Mouse (Mus musculus) hindbrain, embryonic 16.5 days (tissue): Measurements from ENCODE around the gene Tgoln1. TPM values are rescaled to one million over a fixed set of nuclear protein-coding genes. Genes with fewer than 3 reads are reported as not detected.

ENCODE experiments used
- ATAC-seq: fragments of 200-750 bp; cut with Nextera tagmentation; 2 replicates; pipeline ENCODE4 v1.8.0; 2017; ENCODE audit warnings: moderate TSS enrichment, moderate library complexity
- H3K27ac ChIP-seq: fragments of 300-500 bp; sonication (generic); 2 replicates; pipeline ENCODE4 v1.5.1; 2014; ENCODE audit warnings: low read depth, mild to moderate bottlenecking, control low read depth, low read length, moderate library complexity
- H3K27me3 ChIP-seq: fragments of 300-500 bp; sonication (generic); replicated peaks from 2 replicates; pipeline ENCODE4 v1.6.1; 2014; ENCODE audit warnings: low read length; ENCODE audit not compliant: control insufficient read depth, insufficient read depth
- H3K36me3 ChIP-seq: fragments of 300-500 bp; sonication (generic); 2 replicates; pipeline ENCODE4 v1.6.1; 2014; ENCODE audit warnings: mild to moderate bottlenecking, low read length, moderate library complexity, mixed read lengths; ENCODE audit not compliant: control insufficient read depth, insufficient read depth
- H3K4me1 ChIP-seq: fragments of 300-500 bp; sonication (generic); 2 replicates; pipeline ENCODE4 v1.6.1; 2014; ENCODE audit warnings: low read depth, low read length; ENCODE audit not compliant: control insufficient read depth, insufficient read depth
- H3K4me2 ChIP-seq: fragments of 300-500 bp; sonication (generic); 2 replicates; pipeline ENCODE4 v1.6.1; 2014; ENCODE audit warnings: mild to moderate bottlenecking, low read length, control low read depth, moderate library complexity
- H3K4me3 ChIP-seq: fragments of 300-500 bp; sonication (generic); 2 replicates; pipeline ENCODE4 v1.5.1; 2014; ENCODE audit warnings: mild to moderate bottlenecking, low read length, control low read depth, moderate library complexity
- H3K9ac ChIP-seq: fragments of 300-500 bp; sonication (generic); 2 replicates; pipeline ENCODE4 v1.6.1; 2014; ENCODE audit warnings: low read depth, mild to moderate bottlenecking, control low read depth, low read length, moderate library complexity
- H3K9me3 ChIP-seq: fragments of 300-500 bp; sonication (generic); 2 replicates; pipeline ENCODE4 v1.6.1; 2014; ENCODE audit warnings: mild to moderate bottlenecking, low read length, moderate library complexity; ENCODE audit not compliant: control insufficient read depth
- WGBS: fragments of 180-500 bp; shearing (Covaris S2); extraction: QIAGEN DNeasy Blood & Tissue Kit; methylation state at CpG from one replicate; pipeline ENCODE4 v1.1.7; 2014; 5-methylcytosine and 5-hydroxymethylcytosine counted together
- polyA plus RNA-seq: library from polyadenylated mRNA; unstranded; fragments of >200 nt; fragmentation: Nextera tagmentation; extraction: Ambion mirVana; gene quantifications from 2 replicates; pipeline ENCODE4 v1.2.1, GENCODE M21; 2015

Tgoln1 gene
- polyA plus RNA-seq, 1 experiment from 2014 or later: 35.6 TPM

DNA sequence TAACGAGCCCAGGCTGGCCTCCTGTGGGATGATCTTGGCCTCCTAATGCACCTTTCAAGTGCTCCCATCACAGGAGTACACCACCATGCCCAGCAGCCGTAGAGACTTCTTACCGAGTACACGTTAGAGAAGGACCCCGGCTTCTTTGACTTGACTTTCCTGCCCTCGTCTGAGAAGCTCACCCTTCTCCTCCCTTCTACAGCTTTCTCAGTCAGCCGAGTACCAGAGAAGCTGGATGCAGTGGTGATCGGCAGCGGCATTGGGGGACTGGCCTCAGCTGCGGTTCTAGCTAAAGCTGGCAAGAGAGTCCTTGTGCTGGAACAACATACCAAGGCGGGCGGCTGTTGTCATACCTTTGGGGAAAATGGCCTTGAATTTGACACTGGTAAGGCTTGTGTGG is 16.0 kb downstream of the Tgoln1 start:
- Histone ChIP-seq H3K9ac (no peak overlapping the region), H3K4me1 (peaks cover 17% of the 10 kb centered on the region), H3K27ac (no peak overlapping the region), H3K36me3 (peaks cover 4% of the 10 kb centered on the region), H3K9me3 (no peaks in the 10 kb centered on the region), H3K27me3 (no peaks in the 10 kb centered on the region), H3K4me2 (no peak overlapping the region), H3K4me3 (no peak overlapping the region)
- 84% methylated on average over 12 of the region's 12 CpGs for WGBS
- ATAC-seq: no peak

DNA sequence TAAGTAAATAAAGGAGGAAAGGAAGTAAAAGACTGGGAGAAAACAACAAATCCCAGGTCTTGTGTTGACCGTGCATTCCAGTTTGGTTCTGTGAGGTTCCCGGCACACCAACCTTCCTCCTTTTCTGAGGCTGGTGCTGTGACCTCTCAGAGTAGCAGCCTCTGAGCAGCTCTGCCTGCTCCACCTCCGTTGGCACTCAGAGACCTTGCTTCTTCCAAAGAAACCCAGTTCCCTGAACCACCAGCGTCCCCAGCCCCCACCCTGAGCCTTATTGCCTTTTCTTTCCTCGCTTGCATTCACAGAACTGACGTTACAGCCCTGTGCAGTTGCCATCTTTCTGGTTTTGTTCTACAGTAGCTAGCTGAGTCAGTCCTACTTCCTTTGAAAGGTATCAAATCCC is 16.6 kb downstream of the Tgoln1 start:
- Histone ChIP-seq H3K27me3 (no peaks in the 10 kb centered on the region), H3K9me3 (no peaks in the 10 kb centered on the region), H3K4me1 (peaks cover 17% of the 10 kb centered on the region), H3K4me3 (no peak overlapping the region), H3K36me3 (no peaks in the 10 kb centered on the region; the same call in 1 of the 2 replicates), H3K9ac (no peak overlapping the region), H3K4me2 (no peak overlapping the region), H3K27ac (no peak overlapping the region)
- no peak for ATAC-seq
- 76% methylated on average over 6 of the region's 6 CpGs for WGBS

DNA sequence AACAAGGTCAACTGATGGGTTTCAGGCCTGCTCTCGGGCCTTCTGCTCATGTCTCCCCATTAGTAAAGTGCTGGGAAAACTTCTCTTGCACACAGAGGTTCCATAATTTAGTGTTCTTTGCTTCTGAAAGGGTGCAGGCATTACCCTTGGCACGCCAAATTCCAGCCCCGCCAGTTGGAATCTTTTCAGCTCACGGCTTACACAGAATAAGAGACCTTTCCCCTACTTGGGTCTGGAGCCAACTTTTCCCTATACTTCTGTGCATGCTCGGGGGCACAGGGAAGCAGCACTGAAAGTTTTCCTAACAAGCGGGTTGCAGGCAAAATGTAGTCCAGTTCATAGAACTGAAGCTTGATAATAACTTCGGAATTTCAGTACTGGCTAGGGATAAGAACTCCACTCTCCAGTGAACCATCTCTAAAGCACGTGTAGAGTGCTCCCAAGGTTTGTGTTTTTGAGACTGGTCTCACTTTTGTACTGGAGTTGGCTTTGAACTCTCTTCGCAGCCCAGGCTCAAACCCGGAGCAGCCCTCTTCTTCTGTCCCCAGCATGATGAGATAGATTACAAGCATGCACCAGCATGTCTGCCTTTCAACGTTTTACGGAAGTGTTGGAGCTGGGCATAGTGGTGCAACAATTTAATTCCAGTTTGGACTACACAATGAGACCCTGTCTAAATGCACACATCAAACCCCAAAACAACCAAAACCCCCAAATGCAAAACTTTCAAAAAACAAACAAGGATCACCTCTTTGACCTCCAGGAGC is 17.8 kb downstream of the Tgoln1 start:
- H3K4me2 ChIP-seq: peak overlapping the region; percentile 87
- peak overlapping the region; percentile 69 for H3K27ac ChIP-seq
- H3K27me3 ChIP-seq: no peaks in the 10 kb centered on the region
- peak; percentile 34 for ATAC-seq
- peaks cover 17% of the 10 kb centered on the region for H3K4me1 ChIP-seq
- 47% methylated on average over 12 of the region's 12 CpGs for WGBS
- H3K9me3 ChIP-seq: no peaks in the 10 kb centered on the region
- no peaks in the 10 kb centered on the region for H3K36me3 ChIP-seq
- H3K9ac ChIP-seq: peak overlapping the region; percentile 69
- H3K4me3 ChIP-seq: peak overlapping the region; percentile 59

DNA sequence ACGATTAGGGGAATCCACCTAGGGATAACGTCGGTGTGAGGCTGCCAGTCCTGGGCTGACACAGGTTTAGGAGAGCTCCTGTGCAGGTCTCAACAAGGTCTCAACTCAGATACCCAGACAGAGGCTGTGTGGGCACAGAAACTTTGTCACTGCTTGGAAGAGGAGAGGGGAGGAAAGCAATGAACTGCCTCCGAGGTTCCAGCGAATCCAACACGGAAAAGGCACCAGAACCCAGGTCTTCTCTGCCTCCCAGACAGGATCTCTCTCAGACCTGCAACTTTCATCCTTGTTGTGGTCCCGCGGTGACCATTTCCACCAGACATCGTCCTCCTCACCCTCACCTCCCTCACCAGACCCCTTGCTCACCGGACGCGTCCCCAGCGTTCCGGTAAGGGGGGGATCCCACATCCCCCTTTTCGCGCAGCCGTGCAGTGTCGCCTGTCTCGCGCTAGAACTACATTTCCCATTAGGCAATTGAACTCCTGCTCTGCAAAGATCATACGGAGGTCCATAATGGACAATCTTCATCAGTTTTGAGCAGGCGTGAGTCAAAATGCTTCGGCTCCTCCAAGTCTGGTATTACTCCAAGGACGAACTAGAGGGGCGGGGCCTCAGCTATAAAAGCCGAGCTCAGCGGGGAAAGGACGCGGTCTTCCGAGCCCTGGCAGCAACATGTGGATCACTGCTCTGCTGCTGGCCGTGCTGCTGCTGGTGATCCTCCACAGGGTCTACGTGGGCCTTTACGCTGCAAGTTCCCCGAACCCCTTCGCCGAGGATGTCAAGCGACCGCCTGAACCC is 18.6 kb downstream of the Tgoln1 start, which contains the start of the genes Elmod3 and Retsat:
Gene Elmod3 (minus strand): TSS at position 458 of the 798 bp plus-strand sequence.
Gene Retsat (plus strand): TSS at position 520 of the 798 bp plus-strand sequence.
- under 1% methylated on average over 38 of the region's 38 CpGs for WGBS
- Histone ChIP-seq H3K4me1 (peaks cover 17% of the 10 kb centered on the region), H3K4me2 (peak within 1 kb of the TSS; percentile 87), H3K4me3 (peak within 1 kb of the TSS; percentile 59), H3K9me3 (no peaks in the 10 kb centered on the region), H3K9ac (peak within 1 kb of the TSS; percentile 69), H3K27me3 (no peaks in the 10 kb centered on the region), H3K36me3 (no peaks in the 10 kb centered on the region), H3K27ac (peak within 1 kb of the TSS; percentile 69)
- ATAC-seq: peak; percentile 94

DNA sequence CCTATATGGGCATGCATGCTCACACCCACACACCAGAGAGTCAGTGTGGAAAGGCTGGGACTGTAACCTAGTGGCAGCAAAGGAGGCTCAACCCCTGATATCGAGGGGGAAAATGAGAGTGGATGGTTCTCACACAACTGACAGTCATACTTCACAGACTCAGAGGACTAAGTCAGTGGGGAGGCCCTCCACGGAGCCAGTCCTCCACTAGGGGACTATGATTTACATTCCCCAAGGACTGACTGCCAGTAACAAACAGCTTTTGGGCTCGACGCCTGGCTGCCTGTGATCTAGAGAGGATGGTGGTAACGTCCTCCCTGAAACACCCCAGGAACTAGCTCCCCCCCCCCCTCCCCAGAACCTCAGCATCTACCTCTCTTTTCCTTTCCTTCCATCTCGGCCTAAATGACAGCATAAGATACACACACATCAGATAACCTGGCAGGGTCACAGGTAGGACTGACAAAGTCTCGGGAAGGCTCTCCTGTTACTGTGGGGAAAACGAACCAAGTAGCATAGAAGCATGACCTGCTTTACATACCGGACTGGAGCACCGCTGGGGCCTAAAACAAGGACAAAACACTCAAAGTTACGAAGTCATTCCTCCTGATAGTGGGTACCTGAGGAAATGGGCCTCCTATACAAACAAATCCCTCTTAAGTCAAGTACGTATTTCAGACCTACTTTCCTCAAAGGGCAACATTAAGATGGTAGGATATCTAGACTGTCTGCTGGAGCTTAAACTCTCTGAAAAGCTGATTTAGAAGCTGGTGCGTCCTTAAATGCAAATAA is 19.5 kb downstream of the Tgoln1 start:
- Histone ChIP-seq H3K9ac (peak overlapping the region; percentile 69), H3K36me3 (no peaks in the 10 kb centered on the region), H3K4me2 (peak overlapping the region; percentile 79), H3K27me3 (no peaks in the 10 kb centered on the region), H3K9me3 (no peaks in the 10 kb centered on the region), H3K4me3 (peak overlapping the region; percentile 59), H3K27ac (peak overlapping the region; percentile 67; the same call in 1 of the 2 replicates), H3K4me1 (peaks cover 17% of the 10 kb centered on the region)
- ATAC-seq: no peak
- 43% methylated on average over 13 of the region's 13 CpGs for WGBS

DNA sequence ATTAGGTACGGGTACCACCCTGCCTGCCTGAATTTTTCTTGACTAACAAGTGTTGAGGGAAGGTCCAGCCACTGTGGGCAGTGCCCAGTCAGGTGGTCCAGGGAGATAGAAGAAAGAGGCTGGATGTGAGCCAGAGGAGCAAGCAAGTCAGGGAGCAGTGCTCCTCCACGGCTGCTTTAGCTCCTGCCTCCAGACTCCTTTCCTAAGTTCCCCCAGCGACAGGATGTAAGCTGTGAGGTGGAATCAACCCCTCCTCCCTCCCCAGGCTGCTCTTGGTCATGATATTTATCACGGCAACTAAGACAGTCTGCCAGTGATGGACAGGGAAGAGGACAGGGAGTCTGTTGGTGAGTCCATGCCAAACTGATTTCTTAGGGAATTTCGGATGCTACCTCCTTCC is 22.9 kb downstream of the Tgoln1 start:
- Histone ChIP-seq H3K27ac (no peak overlapping the region), H3K4me1 (peaks cover 14% of the 10 kb centered on the region), H3K9ac (no peak overlapping the region), H3K4me3 (no peak overlapping the region), H3K27me3 (no peaks in the 10 kb centered on the region), H3K9me3 (no peaks in the 10 kb centered on the region), H3K4me2 (no peak overlapping the region), H3K36me3 (no peaks in the 10 kb centered on the region)
- no peak for ATAC-seq
- WGBS: 70% methylated on average over 5 of the region's 5 CpGs

DNA sequence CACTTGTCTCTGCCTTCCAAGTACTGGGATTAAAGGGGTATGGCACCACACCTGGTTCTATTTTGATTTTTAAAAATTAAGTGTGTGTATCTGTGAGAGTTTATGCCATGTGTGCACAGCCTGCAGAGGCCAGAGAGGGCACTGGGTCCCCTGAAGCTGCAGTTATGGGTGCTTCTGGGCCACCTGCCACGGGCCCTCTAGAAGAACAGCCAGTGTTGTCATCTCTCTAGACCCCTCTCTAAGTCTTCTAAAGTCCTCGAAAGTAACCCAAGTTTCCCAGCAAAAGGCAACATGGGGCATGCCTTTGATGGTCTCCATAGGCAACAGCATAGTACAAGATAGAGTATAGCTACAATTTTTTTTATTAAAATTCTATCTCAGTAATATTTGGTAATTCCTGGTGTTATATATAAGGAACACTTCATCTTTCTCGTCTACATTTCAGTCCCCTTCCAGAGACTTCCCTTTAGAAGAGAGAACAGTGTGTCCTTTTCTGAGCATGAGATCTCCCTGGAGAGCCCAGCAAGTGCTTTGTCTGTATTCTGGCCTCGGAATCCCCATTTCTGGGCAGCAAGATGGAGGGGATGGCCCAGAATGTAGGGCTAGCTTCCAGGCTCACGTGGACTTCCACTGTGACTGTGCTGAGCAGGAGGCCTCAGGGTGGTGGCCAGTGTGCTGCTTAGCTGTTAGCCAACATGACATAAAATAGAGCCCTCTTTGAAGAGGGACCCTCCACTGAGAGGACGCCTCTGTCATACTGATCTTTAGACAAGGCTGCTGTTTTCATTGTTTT is 23.6 kb downstream of the Tgoln1 start:
- Histone ChIP-seq H3K27ac (no peak overlapping the region), H3K4me1 (peaks cover 11% of the 10 kb centered on the region), H3K9me3 (no peaks in the 10 kb centered on the region), H3K9ac (no peak overlapping the region), H3K4me3 (no peak overlapping the region), H3K27me3 (no peaks in the 10 kb centered on the region), H3K36me3 (no peaks in the 10 kb centered on the region), H3K4me2 (no peak overlapping the region)
- 78% methylated on average over 6 of the region's 6 CpGs for WGBS
- ATAC-seq: no peak

DNA sequence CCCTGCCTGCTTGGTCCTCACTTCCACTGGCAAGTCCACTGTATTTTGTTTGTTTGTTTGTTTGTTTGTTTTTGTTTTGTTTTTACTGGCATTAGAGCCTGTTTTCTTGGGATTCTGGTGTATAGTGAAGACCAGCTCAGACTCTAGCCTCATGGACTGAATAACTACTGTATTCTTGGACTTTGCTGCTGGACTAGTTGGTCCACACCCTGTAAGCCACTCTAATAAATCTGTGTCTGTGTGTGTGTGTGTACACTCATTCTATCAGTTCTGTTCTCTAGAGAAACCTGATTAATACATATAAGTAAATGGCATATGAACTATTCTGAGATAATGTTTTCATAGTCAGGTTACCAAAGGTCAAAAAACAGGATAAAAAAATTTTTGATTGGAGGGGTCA is 26.7 kb downstream of the Tgoln1 start:
- no peak overlapping the region for H3K4me2 ChIP-seq
- no peaks in the 10 kb centered on the region for H3K4me1 ChIP-seq
- H3K4me3 ChIP-seq: no peak overlapping the region
- H3K27ac ChIP-seq: no peak overlapping the region
- peaks cover 4% of the 10 kb centered on the region; the same call in 1 of the 2 replicates for H3K36me3 ChIP-seq
- H3K27me3 ChIP-seq: no peaks in the 10 kb centered on the region
- ATAC-seq: no peak
- H3K9ac ChIP-seq: no peak overlapping the region
- H3K9me3 ChIP-seq: no peaks in the 10 kb centered on the region
